Mouse (Mus musculus) embryo, embryonic 10.5 days (tissue): ENCODE data around the gene Tmprss13.
A peak's percentile ranks its signal among the peaks of the same experiment; 100 is the strongest.

Experiments
- DNase-seq: peaks from one replicate; pipeline ENCODE4 v3.0.0-alpha.2; 2015; ENCODE audit warnings: low spot score

Tmprss13 gene

DNA sequence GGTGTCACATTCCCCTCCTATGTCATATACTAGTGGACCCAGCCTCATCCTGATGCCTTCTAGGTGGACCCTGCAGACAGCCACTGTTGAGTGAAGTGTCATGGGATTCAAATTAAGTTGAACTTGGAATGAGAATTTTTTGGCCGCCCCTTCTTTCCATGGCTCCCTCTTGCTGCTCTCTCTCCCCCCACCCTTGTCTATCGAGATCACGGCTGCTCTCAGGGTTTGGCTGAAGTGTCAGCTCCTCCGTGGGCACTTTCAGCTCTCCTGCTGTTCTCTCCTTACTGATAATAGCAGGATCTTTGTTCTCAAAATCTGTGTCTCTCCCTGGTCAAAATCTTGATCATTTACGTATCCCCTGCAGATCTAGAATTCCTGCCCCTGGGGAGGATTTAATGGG lies 63.9 kb downstream of the Tmprss13 start:
- DNase-seq = no peak

DNA sequence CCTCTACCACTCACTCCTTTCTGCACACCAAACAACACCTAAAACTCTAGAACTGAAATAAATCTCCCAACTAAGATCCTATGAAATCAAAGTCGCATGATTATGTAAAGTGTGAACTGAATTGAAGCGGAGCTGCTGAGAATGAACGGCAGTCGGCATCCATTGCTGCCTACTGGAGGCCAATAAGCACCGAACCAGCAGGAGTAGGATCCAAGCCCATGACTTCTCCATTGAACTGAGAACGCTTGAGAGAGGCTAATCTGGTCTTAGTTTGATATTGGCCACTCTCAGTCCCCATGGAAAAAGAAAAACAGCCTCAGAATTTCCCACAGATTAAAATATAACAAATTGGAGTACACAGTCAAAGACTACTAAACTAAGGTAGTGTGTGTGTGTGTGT lies 65.0 kb downstream of the Tmprss13 start:
- no peak for DNase-seq

DNA sequence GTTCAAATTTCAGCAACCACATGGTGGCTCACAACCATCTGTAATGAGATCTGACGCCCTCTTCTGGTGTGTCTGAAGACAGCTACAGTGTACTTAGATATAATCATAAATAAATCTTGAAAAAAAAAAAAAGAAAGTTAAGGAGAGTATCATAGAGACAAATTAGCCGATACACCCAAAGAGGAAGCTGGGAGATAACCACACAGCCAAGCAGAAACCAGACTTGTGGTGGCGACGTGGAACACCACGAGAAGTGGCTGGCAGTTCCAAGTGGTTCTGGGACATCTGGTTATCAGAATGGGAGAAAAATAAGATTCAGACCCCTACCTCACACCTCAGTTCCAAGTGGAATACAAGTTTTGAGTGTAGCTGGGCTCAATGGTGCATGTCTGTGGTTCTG lies 67.8 kb downstream of the Tmprss13 start:
- DNase-seq = no peak

DNA sequence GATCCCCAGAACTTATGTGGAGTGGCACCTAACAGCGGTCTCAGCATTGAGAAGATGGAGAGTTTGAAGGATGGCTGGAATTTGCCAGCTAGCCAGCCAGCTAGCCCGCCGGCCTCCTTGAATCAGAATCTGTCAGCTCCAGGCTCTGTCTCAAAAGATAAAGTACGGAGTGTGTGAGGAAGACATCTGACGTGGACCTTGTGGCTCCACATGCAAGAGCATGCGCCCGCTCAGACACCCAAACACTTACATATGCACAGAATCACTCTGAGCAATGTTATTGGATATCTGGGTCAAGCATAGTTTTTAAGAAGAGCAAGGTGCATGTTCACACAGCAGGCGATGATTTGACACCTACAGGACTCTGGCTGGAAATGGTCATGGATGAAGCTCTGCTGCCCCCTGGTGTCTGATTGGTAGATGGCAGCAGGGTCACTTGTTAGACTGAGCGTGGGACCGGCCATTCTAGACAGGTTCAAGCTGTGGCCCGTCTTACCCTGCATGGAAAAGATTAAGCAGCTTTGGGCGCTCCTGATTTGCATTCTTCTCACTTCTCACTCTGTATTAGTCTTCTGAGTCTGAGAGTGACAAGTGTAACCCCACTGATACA lies 69.6 kb downstream of the Tmprss13 start:
- DNase-seq = peak; percentile 92

DNA sequence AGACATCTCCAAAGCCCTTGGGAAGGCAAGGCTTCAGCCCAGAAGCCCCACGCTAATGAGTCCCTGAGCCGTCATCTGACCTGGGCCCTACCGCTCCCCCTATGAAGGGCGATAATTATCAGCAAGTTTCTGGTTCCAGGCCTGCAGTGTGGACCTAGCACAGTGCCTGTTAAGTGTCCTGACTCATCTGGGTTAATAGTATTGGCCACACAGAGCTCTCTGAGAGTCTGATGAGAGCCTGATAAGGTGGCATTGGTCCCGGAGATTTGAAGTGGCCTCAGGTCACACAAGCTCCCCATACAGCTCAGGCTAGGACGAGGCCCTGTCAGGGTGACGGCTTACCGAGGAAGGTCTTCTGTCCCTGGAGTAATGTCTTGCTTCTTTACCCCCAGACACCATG lies 70.7 kb downstream of the Tmprss13 start:
- DNase-seq = no peak

DNA sequence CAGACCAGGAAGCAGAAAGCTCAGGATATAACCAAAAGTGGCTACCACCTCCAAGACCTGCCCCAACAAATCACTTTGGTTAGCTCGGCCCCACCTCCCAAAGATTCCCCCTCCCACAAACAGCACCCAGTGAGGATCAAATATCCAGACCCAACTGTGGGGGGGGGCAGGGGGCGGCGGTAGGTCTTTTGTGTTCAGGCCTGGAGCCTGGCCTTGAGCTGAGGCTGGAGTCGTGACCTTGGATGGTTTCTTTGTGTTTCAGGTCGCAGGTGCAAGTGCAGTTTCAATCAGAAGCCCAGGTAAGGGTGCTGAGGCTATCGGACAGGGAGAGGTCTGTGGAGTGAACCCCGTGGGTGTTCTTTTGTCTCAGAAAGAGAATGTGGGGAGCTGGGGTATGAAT lies 72.4 kb downstream of the Tmprss13 start:
- DNase-seq = no peak

DNA sequence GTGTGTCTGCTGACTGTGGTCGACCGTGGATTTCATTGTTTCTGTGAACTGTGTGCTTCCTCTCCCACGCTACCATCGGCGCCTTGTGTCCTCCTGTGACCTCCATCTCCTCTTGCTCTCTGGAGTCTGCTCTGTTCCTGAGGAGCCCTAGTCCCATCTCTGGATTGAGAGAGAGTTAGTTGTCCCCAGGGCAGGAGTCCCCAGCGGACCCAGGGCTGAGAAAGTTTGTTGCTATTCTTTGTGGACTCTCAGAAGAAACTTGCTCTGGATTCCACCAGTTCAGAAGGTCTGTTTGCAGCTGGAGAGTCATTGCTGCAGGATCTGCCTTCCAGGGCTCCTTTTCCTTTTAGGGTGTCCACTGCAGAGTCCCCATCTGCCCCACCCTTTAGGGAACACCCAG lies 76.3 kb downstream of the Tmprss13 start:
- no peak for DNase-seq

DNA sequence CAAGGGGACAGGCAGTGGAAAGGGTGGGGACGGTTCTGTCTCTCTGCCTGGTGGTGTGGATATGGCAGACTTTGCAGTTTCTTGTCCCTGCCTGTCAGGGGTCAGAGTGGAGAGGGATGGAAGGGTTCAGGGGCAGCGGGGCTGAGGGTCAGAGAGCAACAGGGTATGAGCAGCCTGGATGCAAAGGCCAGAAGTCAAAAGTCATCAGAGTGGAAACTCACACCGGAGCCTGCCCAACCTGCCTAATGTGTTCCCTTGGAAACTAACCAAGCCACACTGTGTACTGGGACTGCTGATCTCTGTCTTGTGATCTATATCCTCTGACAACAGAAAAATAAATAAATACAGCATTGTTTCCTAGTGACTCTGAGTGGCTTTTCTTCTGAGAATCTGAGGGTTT lies 76.9 kb downstream of the Tmprss13 start:
- DNase-seq = no peak
